Mouse (Mus musculus) heart, postnatal 10 days (tissue): ENCODE data around the gene Gm3259. TPM values are rescaled to one million over a fixed set of nuclear protein-coding genes. Genes with fewer than 3 reads are reported as not detected.
"Not testable (repeated sequence)": the region's sequence is repeated elsewhere in the genome, so short reads cannot be mapped to it uniquely, and the experiment has no call there.

ENCODE experiments used
- DNase-seq, 2 experiments: peaks; one replicate each; pipeline ENCODE4 v3.0.0; 2021
- intact Hi-C: fragments of 180-260 bp; cut with DNase I; formaldehyde crosslinking; loops from one replicate; pipeline ENCODE4 v1.15.1; 2025
- total RNA-seq, 2 experiments: library from RNA; stranded (reverse); gene quantifications; 2 replicates each; pipeline ENCODE4 v1.2.3; 2021

Gene Gm3259
- not detected for total RNA-seq

- DNase-seq, intact Hi-C loops: not testable (repeated sequence)
Measured at GRCm38 (mm10) chr5:95305611-95306010, at the start of gene Gm3259. Gene Gm3259, plus strand, starts transcription at chr5:95305911.

GRCm38 (mm10) chr5:95272668-95273067, 33.0 kb upstream of the Gm3259 start, which contains the start of gene Gm10424:
Gene Gm10424, minus strand, starts transcription at chr5:95272768.
- DNase-seq, intact Hi-C loops: not testable (repeated sequence)

Other genes starting within 250 kb of the Gm3259 start
- not detected for gene Gm7942, start 199.0 kb upstream of the Gm3259 start, total RNA-seq
- gene Gm16513, start 123.3 kb upstream of the Gm3259 start, total RNA-seq, result not detected
- gene Gm10424, start 33.1 kb upstream of the Gm3259 start, total RNA-seq, result not detected
- not detected for gene D5Ertd577e, start 150.9 kb downstream of the Gm3259 start, total RNA-seq
- gene Gm3286, start 204.8 kb downstream of the Gm3259 start, total RNA-seq, result not detected